Mouse (Mus musculus) erythroblast, embryonic 14.5 days (primary cell): Measurements from ENCODE around the gene Zfp316.

Experiments
- GATA1 ChIP-seq: IDR thresholded peaks from 2 replicates; pipeline ENCODE4 v1.6.1; 2012; ENCODE audit warnings: low read length, inconsistent platforms, mixed read lengths
- TAL1 ChIP-seq: IDR thresholded peaks from 3 replicates; pipeline ENCODE4 v1.6.1; 2012; ENCODE audit warnings: low read length, inconsistent platforms, mixed read lengths

DNA sequence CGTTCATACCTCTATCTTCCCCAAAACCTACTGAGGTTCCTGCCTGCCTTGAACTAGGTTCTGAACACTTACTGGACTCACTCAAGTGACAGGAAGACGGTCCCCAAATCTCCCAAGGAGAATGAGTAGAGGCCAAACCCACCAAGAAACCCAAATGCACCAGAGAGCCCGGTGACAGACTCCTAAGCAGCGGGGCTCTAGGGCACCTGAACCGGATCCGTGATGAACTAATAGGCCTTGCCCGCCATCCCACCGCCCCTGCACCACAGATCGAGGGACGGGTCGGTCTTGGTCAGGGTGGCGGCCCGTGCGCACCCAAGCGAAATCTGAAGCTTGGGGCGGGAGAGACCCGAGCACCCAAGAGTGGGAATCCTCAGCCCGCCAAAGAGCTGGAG, 17.0 kb downstream of the Zfp316 start:
- TF ChIP-seq GATA1 (no peak), TAL1 (no peak)
